Mouse (Mus musculus): ENCODE data around the gene Slc35b3. TPM values are rescaled to one million over a fixed set of nuclear protein-coding genes. Genes with fewer than 3 reads are reported as not detected.

Gene Slc35b3
- polyA plus RNA-seq (2012; rRNA removed) = 25.7 and 27.8 TPM in 2 replicates

- peak within 1 kb of the TSS; percentile 16; the same call in 1 of the 2 replicates for H3K27ac ChIP-seq (ENCODE audit: insufficient read depth, low read length)
- TF ChIP-seq CTCF (IDR thresholded peaks at IDR 0.05; ENCODE audit: extremely low read depth, insufficient read depth, low read length) = no peak
- TF ChIP-seq POLR2A (IDR thresholded peaks at IDR 0.05; ENCODE audit: extremely low read depth, insufficient read depth, low read length) = peak; percentile 61
- H3K4me1 ChIP-seq (ENCODE audit: control insufficient read depth, insufficient read depth, low read length) = peaks cover 8% of the 10 kb centered on the region
- peak within 1 kb of the TSS; percentile 87 for H3K4me3 ChIP-seq (ENCODE audit: insufficient read depth, low read length)
Measured at GRCm38 (mm10) chr13:38960063-38961050, at the start of gene Slc35b3. TSS of gene Slc35b3 (minus strand) at chr13:38960875.

- no peak overlapping the region for H3K4me3 ChIP-seq (ENCODE audit: insufficient read depth, low read length)
- TF ChIP-seq CTCF (IDR thresholded peaks at IDR 0.05; ENCODE audit: extremely low read depth, insufficient read depth, low read length) (no peak), POLR2A (IDR thresholded peaks at IDR 0.05; ENCODE audit: extremely low read depth, insufficient read depth, low read length) (no peak)
- no peak overlapping the region for H3K27ac ChIP-seq (ENCODE audit: insufficient read depth, low read length)
- no peaks in the 10 kb centered on the region for H3K4me1 ChIP-seq (ENCODE audit: control insufficient read depth, insufficient read depth, low read length)
Measured at GRCm38 (mm10) chr13:39010280-39010679, 49.6 kb upstream of the Slc35b3 start.

- no peak overlapping the region for H3K4me3 ChIP-seq (ENCODE audit: insufficient read depth, low read length)
- H3K4me1 ChIP-seq (ENCODE audit: control insufficient read depth, insufficient read depth, low read length) = no peaks in the 10 kb centered on the region
- no peak for TF ChIP-seq POLR2A (IDR thresholded peaks at IDR 0.05; ENCODE audit: extremely low read depth, insufficient read depth, low read length)
- no peak for TF ChIP-seq CTCF (IDR thresholded peaks at IDR 0.05; ENCODE audit: extremely low read depth, insufficient read depth, low read length)
- no peak overlapping the region for H3K27ac ChIP-seq (ENCODE audit: insufficient read depth, low read length)
Measured at GRCm38 (mm10) chr13:39003101-39003762, 42.6 kb upstream of the Slc35b3 start.

- TF ChIP-seq CTCF (IDR thresholded peaks at IDR 0.05; ENCODE audit: extremely low read depth, insufficient read depth, low read length) (no peak), POLR2A (IDR thresholded peaks at IDR 0.05; ENCODE audit: extremely low read depth, insufficient read depth, low read length) (no peak)
- H3K4me3 ChIP-seq (ENCODE audit: insufficient read depth, low read length) = no peak overlapping the region
- no peak overlapping the region for H3K27ac ChIP-seq (ENCODE audit: insufficient read depth, low read length)
- no peaks in the 10 kb centered on the region for H3K4me1 ChIP-seq (ENCODE audit: control insufficient read depth, insufficient read depth, low read length)
Measured at GRCm38 (mm10) chr13:39002424-39002823, 41.7 kb upstream of the Slc35b3 start.

GRCm38 (mm10) chr13:39001434-39001833, 40.8 kb upstream of the Slc35b3 start:
- Histone ChIP-seq H3K27ac (ENCODE audit: insufficient read depth, low read length) (no peak overlapping the region), H3K4me1 (ENCODE audit: control insufficient read depth, insufficient read depth, low read length) (no peaks in the 10 kb centered on the region), H3K4me3 (ENCODE audit: insufficient read depth, low read length) (no peak overlapping the region)
- TF ChIP-seq POLR2A (IDR thresholded peaks at IDR 0.05; ENCODE audit: extremely low read depth, insufficient read depth, low read length) (no peak), CTCF (IDR thresholded peaks at IDR 0.05; ENCODE audit: extremely low read depth, insufficient read depth, low read length) (no peak)

GRCm38 (mm10) chr13:38998958-38999357, 38.3 kb upstream of the Slc35b3 start:
- no peak overlapping the region for H3K4me3 ChIP-seq (ENCODE audit: insufficient read depth, low read length)
- H3K27ac ChIP-seq (ENCODE audit: insufficient read depth, low read length) = no peak overlapping the region
- H3K4me1 ChIP-seq (ENCODE audit: control insufficient read depth, insufficient read depth, low read length) = no peaks in the 10 kb centered on the region
- no peak for TF ChIP-seq CTCF (IDR thresholded peaks at IDR 0.05; ENCODE audit: extremely low read depth, insufficient read depth, low read length)
- no peak for TF ChIP-seq POLR2A (IDR thresholded peaks at IDR 0.05; ENCODE audit: extremely low read depth, insufficient read depth, low read length)

- H3K4me3 ChIP-seq (ENCODE audit: insufficient read depth, low read length) = no peak overlapping the region
- no peak overlapping the region for H3K27ac ChIP-seq (ENCODE audit: insufficient read depth, low read length)
- no peaks in the 10 kb centered on the region for H3K4me1 ChIP-seq (ENCODE audit: control insufficient read depth, insufficient read depth, low read length)
- TF ChIP-seq POLR2A (IDR thresholded peaks at IDR 0.05; ENCODE audit: extremely low read depth, insufficient read depth, low read length) = no peak
- peak; percentile 70 for TF ChIP-seq CTCF (IDR thresholded peaks at IDR 0.05; ENCODE audit: extremely low read depth, insufficient read depth, low read length)
Measured at GRCm38 (mm10) chr13:38992529-38992928, 31.9 kb upstream of the Slc35b3 start.

- Histone ChIP-seq H3K4me3 (ENCODE audit: insufficient read depth, low read length) (no peak overlapping the region), H3K4me1 (ENCODE audit: control insufficient read depth, insufficient read depth, low read length) (no peaks in the 10 kb centered on the region), H3K27ac (ENCODE audit: insufficient read depth, low read length) (no peak overlapping the region)
- TF ChIP-seq POLR2A (IDR thresholded peaks at IDR 0.05; ENCODE audit: extremely low read depth, insufficient read depth, low read length) (no peak), CTCF (IDR thresholded peaks at IDR 0.05; ENCODE audit: extremely low read depth, insufficient read depth, low read length) (no peak)
Measured at GRCm38 (mm10) chr13:38983751-38984150, 23.1 kb upstream of the Slc35b3 start.

GRCm38 (mm10) chr13:38980900-38981299, 20.2 kb upstream of the Slc35b3 start:
- Histone ChIP-seq H3K27ac (ENCODE audit: insufficient read depth, low read length) (no peak overlapping the region), H3K4me1 (ENCODE audit: control insufficient read depth, insufficient read depth, low read length) (no peaks in the 10 kb centered on the region), H3K4me3 (ENCODE audit: insufficient read depth, low read length) (no peak overlapping the region)
- TF ChIP-seq CTCF (IDR thresholded peaks at IDR 0.05; ENCODE audit: extremely low read depth, insufficient read depth, low read length) (no peak), POLR2A (IDR thresholded peaks at IDR 0.05; ENCODE audit: extremely low read depth, insufficient read depth, low read length) (no peak)

Measured in cortical plate, adult 2 months (tissue).